Mouse (Mus musculus) forebrain, embryonic 11.5 days (tissue): ENCODE measurements at regions not wholly inside any gene's neighbourhood (a gene's known extent, or its start where the extent isn't known, plus 50 kb on each side); places are given as distances from the start of the nearest gene placed in this dataset.

ENCODE experiments used
- ATAC-seq: fragments of 200-750 bp; cut with Nextera tagmentation; replicated peaks from 2 replicates; pipeline ENCODE4 v1.8.0; 2017; ENCODE audit warnings: moderate TSS enrichment; ENCODE audit not compliant: low FRiP score
- DNase-seq: peaks from one replicate; pipeline ENCODE4 v3.0.0-alpha.2; 2017; ENCODE audit warnings: low spot score
- H3K27ac ChIP-seq: fragments of 300-500 bp; sonication (generic); 2 replicates; pipeline ENCODE4 v1.5.1; 2014; ENCODE audit warnings: low read depth, low read length
- H3K27me3 ChIP-seq: fragments of 300-500 bp; sonication (generic); 2 replicates; pipeline ENCODE4 v1.6.1; 2014; ENCODE audit warnings: mild to moderate bottlenecking, low read length, mixed read lengths; ENCODE audit not compliant: control insufficient read depth, insufficient read depth
- H3K36me3 ChIP-seq: fragments of 300-500 bp; sonication (generic); 2 replicates; pipeline ENCODE4 v1.6.1; 2014; ENCODE audit warnings: mild to moderate bottlenecking, low read length, moderate library complexity, mixed read lengths; ENCODE audit not compliant: control insufficient read depth, insufficient read depth
- H3K4me1 ChIP-seq: fragments of 300-500 bp; sonication (generic); replicated peaks from 2 replicates; pipeline ENCODE4 v1.6.1; 2014; ENCODE audit warnings: low read length, mixed read lengths; ENCODE audit not compliant: control insufficient read depth, insufficient read depth
- H3K4me2 ChIP-seq: fragments of 300-500 bp; sonication (generic); 2 replicates; pipeline ENCODE4 v1.6.1; 2014; ENCODE audit warnings: low read depth, mild to moderate bottlenecking, low read length, moderate library complexity, mixed read lengths; ENCODE audit not compliant: severe bottlenecking
- H3K4me3 ChIP-seq: fragments of 300-500 bp; sonication (generic); 2 replicates; pipeline ENCODE4 v1.5.1; 2014; ENCODE audit warnings: low read depth, low read length
- H3K9ac ChIP-seq: fragments of 300-500 bp; sonication (generic); 2 replicates; pipeline ENCODE4 v1.6.1; 2014; ENCODE audit warnings: low read length
- H3K9me3 ChIP-seq: fragments of 300-500 bp; sonication (generic); 2 replicates; pipeline ENCODE4 v1.6.1; 2016; ENCODE audit warnings: low read length, mixed read lengths; ENCODE audit not compliant: control insufficient read depth
- WGBS: fragments of 180-500 bp; shearing (Covaris S2); extraction: QIAGEN DNeasy Blood & Tissue Kit; methylation state at CpG from one replicate; pipeline ENCODE4 v1.1.7; 2014; 5-methylcytosine and 5-hydroxymethylcytosine counted together

- no peak overlapping the region for H3K4me3 ChIP-seq
- no peak overlapping the region for H3K9ac ChIP-seq
- ATAC-seq: no peak
Measured at GRCm38 (mm10) chr1:137947900-137948299, 227.6 kb downstream of the Ptprc start.

GRCm38 (mm10) chr1:137941776-137942522 is 233.6 kb downstream of the Ptprc start:
- DNase-seq: no peak

More at GRCm38 (mm10) chr1:137947900-137948299, 227.6 kb downstream of the Ptprc start:
- Histone ChIP-seq H3K4me1 (no peaks in the 10 kb centered on the region), H3K27ac (no peak overlapping the region), H3K36me3 (no peaks in the 10 kb centered on the region; the same call in 1 of the 2 replicates), H3K9me3 (no peaks in the 10 kb centered on the region), H3K4me2 (no peak overlapping the region), H3K27me3 (no peaks in the 10 kb centered on the region)
- 78% methylated on average over 1 of the region's 1 CpGs for whole genome bisulfite sequencing
- DNase-seq: no peak

GRCm38 (mm10) chr1:137935746-137936145 is 239.8 kb downstream of the Ptprc start:
- H3K36me3 ChIP-seq: peaks cover 6% of the 10 kb centered on the region; the same call in 1 of the 2 replicates

More at GRCm38 (mm10) chr1:137941776-137942522, 233.6 kb downstream of the Ptprc start:
- Histone ChIP-seq H3K4me1 (no peaks in the 10 kb centered on the region), H3K36me3 (no peaks in the 10 kb centered on the region; the same call in 1 of the 2 replicates), H3K4me3 (no peak overlapping the region), H3K9ac (no peak overlapping the region), H3K27ac (no peak overlapping the region), H3K4me2 (no peak overlapping the region), H3K27me3 (no peaks in the 10 kb centered on the region), H3K9me3 (no peaks in the 10 kb centered on the region)
- 89% methylated on average over 11 of the region's 11 CpGs for WGBS
- ATAC-seq: no peak

GRCm38 (mm10) chr1:137929764-137930163 is 245.7 kb downstream of the Ptprc start:
- peaks cover 6% of the 10 kb centered on the region; the same call in 1 of the 2 replicates for H3K36me3 ChIP-seq
- no peak overlapping the region for H3K27ac ChIP-seq
- no peak overlapping the region for H3K4me3 ChIP-seq
- H3K4me1 ChIP-seq: peaks cover 9% of the 10 kb centered on the region; the same call in 1 of the 2 replicates
- H3K4me2 ChIP-seq: no peak overlapping the region
- DNase-seq (no peak), ATAC-seq (no peak)
- no peak overlapping the region for H3K9ac ChIP-seq
- H3K9me3 ChIP-seq: no peaks in the 10 kb centered on the region
- 93% methylated on average over 3 of the region's 3 CpGs for WGBS
- H3K27me3 ChIP-seq: no peaks in the 10 kb centered on the region

More at GRCm38 (mm10) chr1:137935746-137936145, 239.8 kb downstream of the Ptprc start:
- no peak for DNase-seq
- Histone ChIP-seq H3K9ac (no peak overlapping the region), H3K4me1 (no peaks in the 10 kb centered on the region), H3K4me2 (no peak overlapping the region), H3K4me3 (no peak overlapping the region), H3K27me3 (no peaks in the 10 kb centered on the region), H3K9me3 (no peaks in the 10 kb centered on the region), H3K27ac (no peak overlapping the region)
- 96% methylated on average over 4 of the region's 4 CpGs for WGBS
- ATAC-seq: no peak

- DNase-seq: peak; percentile 71
- peak; percentile 50 for ATAC-seq
- peaks cover 9% of the 10 kb centered on the region; the same call in 1 of the 2 replicates for H3K4me1 ChIP-seq
- H3K9me3 ChIP-seq: no peaks in the 10 kb centered on the region
- WGBS: 27% methylated on average over 6 of the region's 6 CpGs
- no peak overlapping the region; the same call in 1 of the 2 replicates for H3K4me2 ChIP-seq
- peak overlapping the region; percentile 92 for H3K27ac ChIP-seq
- H3K9ac ChIP-seq: peak overlapping the region; percentile 14; the same call in 1 of the 2 replicates
- H3K27me3 ChIP-seq: no peaks in the 10 kb centered on the region
- H3K36me3 ChIP-seq: peaks cover 6% of the 10 kb centered on the region; the same call in 1 of the 2 replicates
- no peak overlapping the region for H3K4me3 ChIP-seq
Measured at GRCm38 (mm10) chr1:137928522-137928921, 247.0 kb downstream of the Ptprc start.

GRCm38 (mm10) chr1:137927953-137928352 is 247.6 kb downstream of the Ptprc start:
- H3K9me3 ChIP-seq: no peaks in the 10 kb centered on the region
- peaks cover 6% of the 10 kb centered on the region; the same call in 1 of the 2 replicates for H3K36me3 ChIP-seq
- DNase-seq (peak; percentile 78), ATAC-seq (peak; percentile 95)
- peak overlapping the region; percentile 92 for H3K27ac ChIP-seq
- H3K4me2 ChIP-seq: peak overlapping the region; percentile 15; the same call in 1 of the 2 replicates
- H3K9ac ChIP-seq: peak overlapping the region; percentile 35; the same call in 1 of the 2 replicates
- H3K27me3 ChIP-seq: no peaks in the 10 kb centered on the region
- no peak overlapping the region for H3K4me3 ChIP-seq
- H3K4me1 ChIP-seq: peaks cover 9% of the 10 kb centered on the region; the same call in 1 of the 2 replicates
- 23% methylated on average over 11 of the region's 11 CpGs for WGBS

- 0 out of 2 replicates have a peak overlapping the region, but pooled peaks have one; percentile 31 for H3K27ac ChIP-seq
- no peaks in the 10 kb centered on the region for H3K9me3 ChIP-seq
- H3K27me3 ChIP-seq: no peaks in the 10 kb centered on the region
- no peak overlapping the region for H3K9ac ChIP-seq
- no peaks in the 10 kb centered on the region for H3K36me3 ChIP-seq
- DNase-seq: no peak
- ATAC-seq: no peak
- no peak overlapping the region for H3K4me2 ChIP-seq
- no peak overlapping the region for H3K4me3 ChIP-seq
- whole genome bisulfite sequencing: 72% methylated on average over 4 of the region's 4 CpGs
- peaks cover 9% of the 10 kb centered on the region; the same call in 1 of the 2 replicates for H3K4me1 ChIP-seq
Measured at GRCm38 (mm10) chr1:137926326-137926725, 249.2 kb downstream of the Ptprc start.

GRCm38 (mm10) chr1:137924156-137924555 is 251.4 kb downstream of the Ptprc start:
- H3K4me1 ChIP-seq: peaks cover 13% of the 10 kb centered on the region; the same call in 1 of the 2 replicates
- 92% methylated on average over 6 of the region's 6 CpGs for WGBS

More at GRCm38 (mm10) chr1:137924156-137924555, 251.4 kb downstream of the Ptprc start:
- Histone ChIP-seq H3K27me3 (no peaks in the 10 kb centered on the region), H3K9me3 (no peaks in the 10 kb centered on the region), H3K9ac (no peak overlapping the region), H3K27ac (no peak overlapping the region), H3K4me2 (no peak overlapping the region), H3K4me3 (no peak overlapping the region), H3K36me3 (no peaks in the 10 kb centered on the region; the same call in 1 of the 2 replicates)
- ATAC-seq (no peak), DNase-seq (no peak)
